Comparison of ENCODE assay signal across 8 mouse cellular contexts in the genomic region with DNA sequence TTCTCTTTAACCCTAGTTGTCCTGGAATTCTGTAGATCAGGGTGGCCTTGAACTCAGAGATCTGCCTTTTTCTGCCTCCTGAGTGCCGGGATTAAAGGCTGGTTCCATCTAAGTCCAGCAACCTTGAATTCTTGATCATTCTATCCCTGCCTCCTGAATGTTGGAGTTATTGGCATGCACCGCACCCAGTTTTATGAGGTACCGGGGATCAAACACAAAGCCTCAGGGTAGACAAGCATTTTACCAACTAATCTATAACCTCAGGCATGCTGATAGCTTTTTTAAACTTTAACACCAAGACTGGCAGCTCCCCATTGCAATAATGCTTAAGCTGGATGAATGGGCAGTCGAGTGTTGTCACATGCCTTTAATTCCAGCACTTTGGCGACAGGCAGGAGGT. TPM values are rescaled to one million over a fixed set of nuclear protein-coding genes. Genes with fewer than 3 reads are reported as not detected.
DNase-seq lines count a peak whose midpoint lies in the region; ATAC-seq and TF ChIP-seq lines count a peak whose summit lies in the region.
"Had no signal": no experiment of that assay in that cellular context is flagged by ENCODE, and none has a peak within 500 bp of the region (broad histone marks: within the 10 kb centered on the region; RNA-seq: fewer than 3 reads in every experiment).

No protein-coding gene starts in this region.

- H3K27ac ChIP-seq in forebrain, embryonic 14.5 days (ENCODE audit: low read depth, low read length) = no peak overlapping the region
- no peak overlapping the region for H3K27ac ChIP-seq in liver, postnatal 0 days (ENCODE audit: low read depth)

- ATAC-seq in megakaryocyte, adult 5-6 weeks (ENCODE audit: poor library complexity, severe bottlenecking) = no peak
- ATAC-seq in forebrain, embryonic 14.5 days = no peak
- ATAC-seq in liver, postnatal 0 days = no peak
- ATAC-seq in megakaryocyte-erythroid progenitor cell, adult 5-6 weeks (replicated peaks; ENCODE audit: low FRiP score, low TSS enrichment, poor library complexity, severe bottlenecking) = no peak

- WGBS in forebrain, embryonic 14.5 days = 57% methylated on average over 5 of the region's 5 CpGs
- WGBS in liver, postnatal 0 days (ENCODE audit: insufficient replicate concordance) = 53% methylated on average over 5 of the region's 5 CpGs

- H3K4me2 ChIP-seq in forebrain, embryonic 14.5 days (ENCODE audit: low read length) = peak overlapping the region; percentile 64
- H3K4me2 ChIP-seq in liver, postnatal 0 days (ENCODE audit: low read depth, low read length) = peak overlapping the region; percentile 97

- H3K9me3 ChIP-seq in megakaryocyte, embryonic 14.5 days = no peaks in the 10 kb centered on the region
- no peaks in the 10 kb centered on the region for H3K9me3 ChIP-seq in forebrain, embryonic 14.5 days (replicated peaks; ENCODE audit: control insufficient read depth, low read length)
- no peaks in the 10 kb centered on the region for H3K9me3 ChIP-seq in liver, postnatal 0 days (ENCODE audit: low read length)

- H3K27me3 ChIP-seq in megakaryocyte, embryonic 14.5 days (replicated peaks) = no peaks in the 10 kb centered on the region
- no peaks in the 10 kb centered on the region for H3K27me3 ChIP-seq in forebrain, embryonic 14.5 days (replicated peaks; ENCODE audit: control insufficient read depth, insufficient read depth, low read length)
- no peaks in the 10 kb centered on the region for H3K27me3 ChIP-seq in liver, postnatal 0 days (ENCODE audit: insufficient read depth, low read length)

- peaks cover 43% of the 10 kb centered on the region for H3K4me1 ChIP-seq in megakaryocyte, embryonic 14.5 days
- H3K4me1 ChIP-seq in forebrain, embryonic 14.5 days (ENCODE audit: control insufficient read depth, insufficient read depth, low read length) = peaks cover 10% of the 10 kb centered on the region
- peaks cover 7% of the 10 kb centered on the region for H3K4me1 ChIP-seq in liver, postnatal 0 days (ENCODE audit: insufficient read depth)

- H3K9ac ChIP-seq in forebrain, embryonic 14.5 days (ENCODE audit: low read length) = no peak overlapping the region
- no peak overlapping the region for H3K9ac ChIP-seq in liver, postnatal 0 days (replicated peaks)

- H3K4me3 ChIP-seq in megakaryocyte, embryonic 14.5 days (replicated peaks) = peak overlapping the region; percentile 100
- H3K4me3 ChIP-seq in forebrain, embryonic 14.5 days (ENCODE audit: low read depth, low read length) = peak overlapping the region; percentile 79
- H3K4me3 ChIP-seq in liver, postnatal 0 days (ENCODE audit: low read depth, low read length) = peak overlapping the region; percentile 77; the same call in 1 of the 2 replicates

- no peak for DNase-seq in forebrain, embryonic 14.5 days (ENCODE audit: low spot score)
- DNase-seq in liver, postnatal 0 days = no peak
- no peak for DNase-seq in cerebellum, postnatal 14 days
- no peak for DNase-seq in right cerebral cortex, adult 18-20 months

- TF ChIP-seq EP300 in liver, postnatal 0 days (IDR thresholded peaks at IDR 0.05; ENCODE audit: low read depth) = no peak

- H3K36me3 ChIP-seq in megakaryocyte, embryonic 14.5 days (replicated peaks; ENCODE audit: low read length) = peaks cover 69% of the 10 kb centered on the region
- H3K36me3 ChIP-seq in forebrain, embryonic 14.5 days (ENCODE audit: control insufficient read depth, insufficient read depth, low read length) = peaks cover 61% of the 10 kb centered on the region
- peaks cover 50% of the 10 kb centered on the region for H3K36me3 ChIP-seq in liver, postnatal 0 days (replicated peaks; ENCODE audit: insufficient read depth, low read length)

- TF ChIP-seq CTCF in liver, postnatal 0 days (IDR thresholded peaks at IDR 0.05; ENCODE audit: low read depth) = no peak

RNA-seq across cellular contexts. Expression of a gene that starts 1.0 kb away (rescaled TPM):
- polyA plus RNA-seq in megakaryocyte, embryonic 14.5 days (2012; ENCODE audit: insufficient read depth, low replicate concordance) = 24.1 TPM in 1 of 2 replicates, not detected in the other
- 15.4 and 21.7 TPM in 2 replicates for total RNA-seq in megakaryocyte, adult 5-6 weeks (2015)
- total RNA-seq in megakaryocyte, adult 5-6 weeks (2017) = 27.5 and 32.1 TPM in 2 replicates
- 64.8 and 74.4 TPM in 2 replicates for polyA plus RNA-seq in forebrain, embryonic 14.5 days (2014; fragmentation: Nextera tagmentation; extraction: Ambion mirVana)
- polyA plus RNA-seq in liver, postnatal 0 days (2015; fragmentation: Nextera tagmentation; extraction: Ambion mirVana) = 18.0 and 19.8 TPM in 2 replicates
- total RNA-seq in megakaryocyte-erythroid progenitor cell, adult 5-6 weeks (2014; fragmentation: Nextera tagmentation) = 42.8 and 60.5 TPM in 2 replicates
- 38.7 and 42.9 TPM in 2 replicates for total RNA-seq in megakaryocyte-erythroid progenitor cell, adult 5-6 weeks (2017)

RNA-seq across cellular contexts. Expression of a gene that starts 12.1 kb away (rescaled TPM):
- 49.0 and 228 TPM in 2 replicates for polyA plus RNA-seq in megakaryocyte, embryonic 14.5 days (2012; ENCODE audit: insufficient read depth, low replicate concordance)
- total RNA-seq in megakaryocyte, adult 5-6 weeks (2015) = 287 and 332 TPM in 2 replicates
- total RNA-seq in megakaryocyte, adult 5-6 weeks (2017) = 207 and 242 TPM in 2 replicates
- 1,206 and 1,335 TPM in 2 replicates for polyA plus RNA-seq in forebrain, embryonic 14.5 days (2014; fragmentation: Nextera tagmentation; extraction: Ambion mirVana)
- 288 and 308 TPM in 2 replicates for polyA plus RNA-seq in liver, postnatal 0 days (2015; fragmentation: Nextera tagmentation; extraction: Ambion mirVana)
- total RNA-seq in megakaryocyte-erythroid progenitor cell, adult 5-6 weeks (2014; fragmentation: Nextera tagmentation) = 166 and 200 TPM in 2 replicates
- total RNA-seq in megakaryocyte-erythroid progenitor cell, adult 5-6 weeks (2017) = 113 and 150 TPM in 2 replicates

RNA-seq across cellular contexts. Expression of a gene that starts 30.6 kb away (rescaled TPM):
- 21.1 and 45.9 TPM in 2 replicates for polyA plus RNA-seq in megakaryocyte, embryonic 14.5 days (2012; ENCODE audit: insufficient read depth, low replicate concordance)
- total RNA-seq in megakaryocyte, adult 5-6 weeks (2015) = 21.9 and 22.4 TPM in 2 replicates
- 2.6 and 4.2 TPM in 2 replicates for total RNA-seq in megakaryocyte, adult 5-6 weeks (2017)
- polyA plus RNA-seq in forebrain, embryonic 14.5 days (2014; fragmentation: Nextera tagmentation; extraction: Ambion mirVana) = 25.3 and 26.0 TPM in 2 replicates
- 3.0 and 3.5 TPM in 2 replicates for polyA plus RNA-seq in liver, postnatal 0 days (2015; fragmentation: Nextera tagmentation; extraction: Ambion mirVana)
- total RNA-seq in megakaryocyte-erythroid progenitor cell, adult 5-6 weeks (2014; fragmentation: Nextera tagmentation) = 27.7 and 32.8 TPM in 2 replicates
- 2.7 and 3.3 TPM in 2 replicates for total RNA-seq in megakaryocyte-erythroid progenitor cell, adult 5-6 weeks (2017)

RNA-seq across cellular contexts. Expression of a gene that starts 41.8 kb away (rescaled TPM):
- polyA plus RNA-seq in megakaryocyte, embryonic 14.5 days (2012; ENCODE audit: insufficient read depth, low replicate concordance) = not detected in 2 replicates
- not detected in 2 replicates for total RNA-seq in megakaryocyte, adult 5-6 weeks (2015)
- total RNA-seq in megakaryocyte, adult 5-6 weeks (2017) = not detected in 2 replicates
- polyA plus RNA-seq in forebrain, embryonic 14.5 days (2014; fragmentation: Nextera tagmentation; extraction: Ambion mirVana) = 1.3 and 4.1 TPM in 2 replicates
- polyA plus RNA-seq in liver, postnatal 0 days (2015; fragmentation: Nextera tagmentation; extraction: Ambion mirVana) = not detected in 2 replicates
- total RNA-seq in megakaryocyte-erythroid progenitor cell, adult 5-6 weeks (2014; fragmentation: Nextera tagmentation) = not detected in 2 replicates
- not detected in 2 replicates for total RNA-seq in megakaryocyte-erythroid progenitor cell, adult 5-6 weeks (2017)
- total RNA-seq: megakaryocyte progenitor cell, adult 5-6 weeks had no signal

RNA-seq across cellular contexts. Expression of a gene that starts 48.8 kb away (rescaled TPM):
- polyA plus RNA-seq in megakaryocyte, embryonic 14.5 days (2012; ENCODE audit: insufficient read depth, low replicate concordance) = 5.9 and 9.1 TPM in 2 replicates
- total RNA-seq in megakaryocyte, adult 5-6 weeks (2015) = 30.1 and 31.6 TPM in 2 replicates
- 43.1 and 46.1 TPM in 2 replicates for total RNA-seq in megakaryocyte, adult 5-6 weeks (2017)
- polyA plus RNA-seq in forebrain, embryonic 14.5 days (2014; fragmentation: Nextera tagmentation; extraction: Ambion mirVana) = 90.3 and 92.1 TPM in 2 replicates
- 25.3 and 26.1 TPM in 2 replicates for polyA plus RNA-seq in liver, postnatal 0 days (2015; fragmentation: Nextera tagmentation; extraction: Ambion mirVana)
- 80.8 and 82.4 TPM in 2 replicates for total RNA-seq in megakaryocyte-erythroid progenitor cell, adult 5-6 weeks (2014; fragmentation: Nextera tagmentation)
- total RNA-seq in megakaryocyte-erythroid progenitor cell, adult 5-6 weeks (2017) = 108 TPM in 2 replicates
